Mouse (Mus musculus) kidney, postnatal 0 days (tissue): ENCODE data around the gene Olfr524. TPM values are rescaled to one million over a fixed set of nuclear protein-coding genes. Genes with fewer than 3 reads are reported as not detected.

Experiments used
- ATAC-seq: fragments of 200-750 bp; cut with Nextera tagmentation; replicated peaks from 2 replicates; pipeline ENCODE4 v1.8.0; 2017; ENCODE audit warnings: low read depth, moderate number of reproducible peaks, moderate TSS enrichment, moderate library complexity; ENCODE audit not compliant: low FRiP score
- DNase-seq: peaks from one replicate; pipeline ENCODE4 v3.0.0-alpha.2; 2016; ENCODE audit warnings: low spot score
- H3K27ac ChIP-seq: fragments of 300-500 bp; sonication (generic); 2 replicates; pipeline ENCODE4 v1.5.1; 2014; ENCODE audit warnings: mild to moderate bottlenecking
- H3K27me3 ChIP-seq: fragments of 300-500 bp; sonication (generic); 2 replicates; pipeline ENCODE4 v1.6.1; 2014; ENCODE audit warnings: low read length, mixed read lengths; ENCODE audit not compliant: insufficient read depth
- H3K36me3 ChIP-seq: fragments of 300-500 bp; sonication (generic); 2 replicates; pipeline ENCODE4 v1.6.1; 2014; ENCODE audit warnings: low read length, mixed read lengths; ENCODE audit not compliant: insufficient read depth
- H3K4me1 ChIP-seq: fragments of 300-500 bp; sonication (generic); replicated peaks from 2 replicates; pipeline ENCODE4 v1.6.1; 2014; ENCODE audit warnings: antibody characterized with exemption, low read length, mixed read lengths; ENCODE audit not compliant: insufficient read depth
- H3K4me2 ChIP-seq: fragments of 300-500 bp; sonication (generic); 2 replicates; pipeline ENCODE4 v1.6.1; 2014; ENCODE audit warnings: mild to moderate bottlenecking, low read length, moderate library complexity, mixed read lengths
- H3K4me3 ChIP-seq: fragments of 300-500 bp; sonication (generic); replicated peaks from 2 replicates; pipeline ENCODE4 v1.5.1; 2014; ENCODE audit warnings: low read depth, low read length
- H3K9ac ChIP-seq: fragments of 300-500 bp; sonication (generic); 2 replicates; pipeline ENCODE4 v1.6.1; 2014; ENCODE audit warnings: low read depth, low read length
- H3K9me3 ChIP-seq: fragments of 300-500 bp; sonication (generic); replicated peaks from 2 replicates; pipeline ENCODE4 v1.6.1; 2016; ENCODE audit warnings: low read length, inconsistent platforms, mixed read lengths
- CTCF ChIP-seq: IDR thresholded peaks from 2 replicates; pipeline ENCODE4 v1.5.1; 2016; ENCODE audit warnings: antibody characterized with exemption, low read depth, mild to moderate bottlenecking, moderate library complexity
- WGBS: fragments of 180-500 bp; shearing (Covaris S2); extraction: QIAGEN DNeasy Blood & Tissue Kit; methylation state at CpG from one replicate; pipeline ENCODE4 v1.1.7; 2014; 5-methylcytosine and 5-hydroxymethylcytosine counted together
- polyA plus RNA-seq: library from polyadenylated mRNA; unstranded; fragments of >200 nt; fragmentation: Nextera tagmentation; extraction: Ambion mirVana; gene quantifications from 2 replicates; pipeline ENCODE4 v1.2.1, GENCODE M21; 2015

The Olfr524 gene
- not detected in 2 replicates for polyA plus RNA-seq

GRCm38 (mm10) chr7:140205864-140206263 is at the start of gene Olfr524:
Gene Olfr524 (minus strand): TSS chr7:140205964.
- no peak within 1 kb of the TSS for H3K4me3 ChIP-seq
- H3K27ac ChIP-seq, result no peak within 1 kb of the TSS
- ATAC-seq (no peak), DNase-seq (no peak)
- H3K36me3 ChIP-seq, result no peaks in the 10 kb centered on the region
- no peaks in the 10 kb centered on the region for H3K27me3 ChIP-seq
- TF ChIP-seq CTCF, result no peak
- no peaks in the 10 kb centered on the region for H3K4me1 ChIP-seq
- no peak within 1 kb of the TSS for H3K9ac ChIP-seq
- no peak within 1 kb of the TSS for H3K4me2 ChIP-seq
- H3K9me3 ChIP-seq, result no peaks in the 10 kb centered on the region

GRCm38 (mm10) chr7:140253780-140254299 is 48.1 kb upstream of the Olfr524 start:
- Histone ChIP-seq H3K27me3 (no peaks in the 10 kb centered on the region), H3K4me3 (no peak overlapping the region), H3K9me3 (no peaks in the 10 kb centered on the region), H3K4me1 (no peaks in the 10 kb centered on the region), H3K27ac (no peak overlapping the region), H3K36me3 (no peaks in the 10 kb centered on the region), H3K4me2 (no peak overlapping the region), H3K9ac (no peak overlapping the region)
- no peak for ATAC-seq
- no peak for DNase-seq
- 78% methylated on average over 7 of the region's 7 CpGs for WGBS
- TF ChIP-seq CTCF, result no peak

GRCm38 (mm10) chr7:140247216-140247615 is 41.5 kb upstream of the Olfr524 start, which contains the start of gene 5830411N06Rik:
Gene 5830411N06Rik (plus strand): TSS chr7:140247284.
- ATAC-seq (no peak), DNase-seq (no peak)
- Histone ChIP-seq H3K9me3 (no peaks in the 10 kb centered on the region), H3K4me2 (no peak within 1 kb of the TSS), H3K27me3 (no peaks in the 10 kb centered on the region), H3K9ac (no peak within 1 kb of the TSS), H3K4me3 (no peak within 1 kb of the TSS), H3K36me3 (no peaks in the 10 kb centered on the region), H3K4me1 (no peaks in the 10 kb centered on the region), H3K27ac (no peak within 1 kb of the TSS)
- no peak for TF ChIP-seq CTCF
- WGBS, result 78% methylated on average over 4 of the region's 4 CpGs

- 93% methylated on average over 3 of the region's 3 CpGs for WGBS
- Histone ChIP-seq H3K4me1 (no peaks in the 10 kb centered on the region), H3K4me3 (no peak overlapping the region), H3K36me3 (no peaks in the 10 kb centered on the region), H3K4me2 (no peak overlapping the region), H3K27ac (no peak overlapping the region), H3K9me3 (no peaks in the 10 kb centered on the region), H3K27me3 (no peaks in the 10 kb centered on the region), H3K9ac (no peak overlapping the region)
- TF ChIP-seq CTCF, result no peak
- DNase-seq (no peak), ATAC-seq (no peak)
These were observed 27.9 kb upstream of the Olfr524 start for GRCm38 (mm10) chr7:140233696-140234095.

- Histone ChIP-seq H3K36me3 (no peaks in the 10 kb centered on the region), H3K4me1 (no peaks in the 10 kb centered on the region), H3K4me2 (no peak overlapping the region), H3K4me3 (no peak overlapping the region), H3K27ac (no peak overlapping the region), H3K9ac (no peak overlapping the region), H3K27me3 (no peaks in the 10 kb centered on the region), H3K9me3 (no peaks in the 10 kb centered on the region)
- no peak for TF ChIP-seq CTCF
- DNase-seq (no peak), ATAC-seq (no peak)
- WGBS, result 81% methylated on average over 2 of the region's 2 CpGs
These were observed 25.3 kb upstream of the Olfr524 start for GRCm38 (mm10) chr7:140231026-140231425.

GRCm38 (mm10) chr7:140228476-140228875 is 22.7 kb upstream of the Olfr524 start:
- Histone ChIP-seq H3K4me2 (no peak overlapping the region), H3K27ac (no peak overlapping the region), H3K9me3 (no peaks in the 10 kb centered on the region), H3K4me3 (no peak overlapping the region), H3K27me3 (no peaks in the 10 kb centered on the region), H3K36me3 (no peaks in the 10 kb centered on the region), H3K9ac (no peak overlapping the region), H3K4me1 (no peaks in the 10 kb centered on the region)
- ATAC-seq (no peak), DNase-seq (no peak)
- WGBS, result 83% methylated on average over 13 of the region's 13 CpGs
- TF ChIP-seq CTCF, result no peak

- no peaks in the 10 kb centered on the region for H3K9me3 ChIP-seq
- H3K4me3 ChIP-seq, result no peak overlapping the region
- no peaks in the 10 kb centered on the region for H3K36me3 ChIP-seq
- DNase-seq (no peak), ATAC-seq (no peak)
- H3K27ac ChIP-seq, result no peak overlapping the region
- 84% methylated on average over 13 of the region's 13 CpGs for WGBS
- no peak overlapping the region for H3K9ac ChIP-seq
- no peaks in the 10 kb centered on the region for H3K27me3 ChIP-seq
- TF ChIP-seq CTCF, result no peak
- H3K4me1 ChIP-seq, result no peaks in the 10 kb centered on the region
- no peak overlapping the region for H3K4me2 ChIP-seq
These were observed 18.4 kb upstream of the Olfr524 start for GRCm38 (mm10) chr7:140224209-140224608.
